Mouse (Mus musculus) E14TG2a.4 (cell line): Measurements from ENCODE around the gene Tmco4.

Experiments used
- CTCF ChIP-seq: conservative IDR thresholded peaks from 2 replicates; pipeline ENCODE4 v1.5.1; 2014; ENCODE audit warnings: low read length
- NANOG ChIP-seq: IDR thresholded peaks from 2 replicates; pipeline ENCODE4 v1.6.1; 2014; ENCODE audit warnings: borderline replicate concordance, low read length, mixed read lengths

DNA sequence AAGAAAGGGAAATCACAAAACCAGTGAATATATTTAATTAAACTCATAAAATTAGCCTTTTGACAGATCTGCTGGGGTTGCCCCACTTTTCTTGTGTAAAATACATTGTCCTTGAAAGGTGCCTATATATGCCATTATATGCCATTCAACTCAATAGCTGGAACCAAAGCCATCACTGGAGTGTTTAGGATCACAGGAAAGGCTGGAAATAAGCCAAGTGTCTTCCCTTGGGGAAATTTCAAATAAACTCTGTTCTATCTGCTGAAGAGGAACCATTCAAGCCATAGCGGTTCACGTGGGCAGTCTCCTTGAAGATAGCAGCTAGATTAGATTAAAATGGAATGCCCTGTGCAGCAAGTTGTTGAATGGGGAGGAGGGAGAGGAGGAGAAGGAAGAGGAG, 47.1 kb upstream of the Tmco4 start:
- no peak for TF ChIP-seq CTCF
- no peak for TF ChIP-seq NANOG
